Mouse (Mus musculus) thymus, adult 2 months (tissue): ENCODE measurements around the gene Lrrc3c.

ENCODE experiments used
- CTCF ChIP-seq: fragments of 200-500 bp; IDR thresholded peaks from 2 replicates; pipeline ENCODE4 v1.5.1; 2012; ENCODE audit warnings: mild to moderate bottlenecking, control low read depth, low read length, moderate library complexity, borderline replicate concordance; ENCODE audit not compliant: control insufficient read depth, poor library complexity, insufficient read depth; ENCODE audit errors: extremely low read depth
- POLR2A ChIP-seq: fragments of 200-500 bp; IDR thresholded peaks from 2 replicates; pipeline ENCODE4 v1.6.1; 2012; ENCODE audit warnings: mild to moderate bottlenecking, low read length, control low read depth, moderate library complexity; ENCODE audit not compliant: control insufficient read depth, poor library complexity, insufficient read depth; ENCODE audit errors: extremely low read depth

GRCm38 (mm10) chr11:98568326-98568725 lies 29.8 kb upstream of the Lrrc3c start:
- TF ChIP-seq CTCF (peak; percentile 54; the same call in 1 of the 2 replicates), POLR2A (no peak)
